Mouse (Mus musculus): ENCODE measurements around the gene Zfp330.
A peak's percentile ranks its signal among the peaks of the same experiment; 100 is the strongest.

The Zfp330 gene

GRCm38 (mm10) chr8:82774093-82774422, at the start of gene Zfp330:
Zfp330 (minus strand) TSS chr8:82774160.
- DNase-seq (ENCODE audit: low read depth) = peak; percentile 89

- no peak for DNase-seq (ENCODE audit: low read depth)
Observed at GRCm38 (mm10) chr8:82777945-82778344, 4.0 kb upstream of the Zfp330 start.

- no peak for DNase-seq (ENCODE audit: low read depth)
Observed at GRCm38 (mm10) chr8:82777406-82777805, 3.4 kb upstream of the Zfp330 start.

- DNase-seq (ENCODE audit: low read depth) = no peak
Observed at GRCm38 (mm10) chr8:82774482-82774881, 522 bp upstream of the Zfp330 start.

GRCm38 (mm10) chr8:82773332-82774092, 448 bp downstream of the Zfp330 start:
- DNase-seq (ENCODE audit: low read depth) = no peak

- no peak for DNase-seq (ENCODE audit: low read depth)
Observed at GRCm38 (mm10) chr8:82770886-82771285, 3.1 kb downstream of the Zfp330 start.

GRCm38 (mm10) chr8:82759071-82759470, 14.9 kb downstream of the Zfp330 start:
- no peak for DNase-seq (ENCODE audit: low read depth)

- no peak for DNase-seq (ENCODE audit: low read depth)
Observed at GRCm38 (mm10) chr8:82754946-82755345, 19.0 kb downstream of the Zfp330 start.

- DNase-seq (ENCODE audit: low read depth) = no peak
Observed at GRCm38 (mm10) chr8:82746617-82747016, 27.3 kb downstream of the Zfp330 start.

GRCm38 (mm10) chr8:82743905-82744904, 29.8 kb downstream of the Zfp330 start:
- peak; percentile 24 for DNase-seq (ENCODE audit: low read depth)

Measured in c-Kit-positive CD71-positive TER-119-negative erythroid progenitor cells, embryonic 14.5 days (primary cell).